Mouse (Mus musculus) bone marrow, adult 2 months (tissue): ENCODE data around the gene Mxra8.

ENCODE experiments used
- CTCF ChIP-seq: fragments of 200-500 bp; IDR thresholded peaks from 2 replicates; pipeline ENCODE4 v1.5.1; 2011; ENCODE audit warnings: low read length, control low read depth; ENCODE audit not compliant: control insufficient read depth, insufficient read depth
- POLR2A ChIP-seq: fragments of 200-500 bp; IDR thresholded peaks from 2 replicates; pipeline ENCODE4 v1.6.1; 2011; ENCODE audit warnings: low read depth, mild to moderate bottlenecking, control low read depth, low read length, borderline replicate concordance; ENCODE audit not compliant: control insufficient read depth

DNA sequence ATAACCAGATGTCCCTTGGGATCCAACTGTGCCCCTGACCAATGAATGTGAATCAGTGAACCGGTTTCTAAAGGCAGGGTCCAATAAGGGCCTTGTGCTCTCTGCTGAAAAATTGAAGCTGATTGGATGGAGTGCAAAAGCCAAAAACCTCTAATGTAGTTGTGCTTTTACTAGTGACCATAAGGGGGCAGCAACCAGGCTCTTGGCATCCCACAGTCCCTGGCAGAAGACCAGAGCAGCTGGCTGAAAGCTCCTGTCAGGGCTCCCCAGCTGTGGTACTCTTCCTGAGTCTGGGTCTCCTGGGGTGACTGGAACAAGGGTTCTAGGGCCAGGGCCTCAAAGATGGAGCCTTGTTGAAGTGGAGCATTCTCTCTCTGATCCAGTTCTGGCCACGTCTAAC lies 5.6 kb upstream of the Mxra8 start:
- TF ChIP-seq POLR2A (no peak), CTCF (peak; percentile 65)
